Mouse (Mus musculus) liver, embryonic 13.5 days (tissue): ENCODE data around the gene Pigt. TPM values are rescaled to one million over a fixed set of nuclear protein-coding genes. Genes with fewer than 3 reads are reported as not detected.

ENCODE experiments used
- ATAC-seq: fragments of 200-750 bp; cut with Nextera tagmentation; 2 replicates; pipeline ENCODE4 v1.8.0; 2017; ENCODE audit warnings: low read depth, mild to moderate bottlenecking, moderate number of reproducible peaks, moderate library complexity
- DNase-seq: peaks from one replicate; pipeline ENCODE4 v3.0.0; 2022
- H3K27ac ChIP-seq: fragments of 300-500 bp; sonication (generic); 2 replicates; pipeline ENCODE4 v1.5.1; 2015; ENCODE audit warnings: moderate library complexity, mild to moderate bottlenecking, inconsistent platforms
- H3K27me3 ChIP-seq: fragments of 300-500 bp; sonication (generic); 2 replicates; pipeline ENCODE4 v1.6.1; 2015; ENCODE audit warnings: mild to moderate bottlenecking, inconsistent platforms
- H3K36me3 ChIP-seq: fragments of 300-500 bp; sonication (generic); 2 replicates; pipeline ENCODE4 v1.6.1; 2015; ENCODE audit warnings: mild to moderate bottlenecking, inconsistent platforms
- H3K4me1 ChIP-seq: fragments of 300-500 bp; sonication (generic); replicated peaks from 2 replicates; pipeline ENCODE4 v1.6.1; 2015; ENCODE audit warnings: inconsistent platforms
- H3K4me2 ChIP-seq: fragments of 300-500 bp; sonication (generic); 2 replicates; pipeline ENCODE4 v1.6.1; 2015; ENCODE audit warnings: inconsistent platforms, mild to moderate bottlenecking, moderate library complexity
- H3K4me3 ChIP-seq: fragments of 300-500 bp; sonication (generic); replicated peaks from 2 replicates; pipeline ENCODE4 v1.5.1; 2015; ENCODE audit warnings: mild to moderate bottlenecking, inconsistent platforms
- H3K9ac ChIP-seq: fragments of 300-500 bp; sonication (generic); 2 replicates; pipeline ENCODE4 v1.6.1; 2015; ENCODE audit warnings: mild to moderate bottlenecking, inconsistent platforms
- H3K9me3 ChIP-seq: fragments of 300-500 bp; sonication (generic); replicated peaks from 2 replicates; pipeline ENCODE4 v1.6.1; 2016; ENCODE audit warnings: inconsistent platforms
- WGBS: fragments of 180-500 bp; shearing (Covaris S2); methylation state at CpG from one replicate; pipeline ENCODE4 v1.1.7; 2015; ENCODE audit not compliant: insufficient replicate concordance; 5-methylcytosine and 5-hydroxymethylcytosine counted together
- polyA plus RNA-seq: library from polyadenylated mRNA; unstranded; fragments of >200 nt; fragmentation: Nextera tagmentation; extraction: Ambion mirVana; gene quantifications from 2 replicates; pipeline ENCODE4 v1.2.1, GENCODE M21; 2015

Gene Pigt
- polyA plus RNA-seq, 1 experiment from 2014 or later, result 22.3 TPM

GRCm38 (mm10) chr2:164456864-164457300 lies 40.4 kb upstream of the Pigt start, which contains the start of gene Sys1:
TSS of gene Sys1 (plus strand) at chr2:164456964.
- H3K9me3 ChIP-seq, result no peaks in the 10 kb centered on the region
- H3K9ac ChIP-seq, result no peak within 1 kb of the TSS
- H3K4me1 ChIP-seq, result peaks cover 28% of the 10 kb centered on the region
- H3K4me2 ChIP-seq, result peak within 1 kb of the TSS; percentile 29
- H3K27ac ChIP-seq, result peak within 1 kb of the TSS; percentile 63
- H3K27me3 ChIP-seq, result 0 out of 2 replicates have a peak, but pooled peaks cover 3% of the 10 kb centered on the region
- no peak for ATAC-seq
- DNase-seq, result no peak
- no peaks in the 10 kb centered on the region for H3K36me3 ChIP-seq
- no peak within 1 kb of the TSS for H3K4me3 ChIP-seq
- WGBS, result 7% methylated on average over 7 of the region's 7 CpGs

- H3K9ac ChIP-seq, result no peak overlapping the region
- no peaks in the 10 kb centered on the region for H3K9me3 ChIP-seq
- no peak overlapping the region for H3K4me3 ChIP-seq
- H3K4me2 ChIP-seq, result no peak overlapping the region
- H3K36me3 ChIP-seq, result 0 out of 2 replicates have a peak, but pooled peaks cover under 1% of the 10 kb centered on the region
- no peak for DNase-seq
- H3K27me3 ChIP-seq, result no peaks in the 10 kb centered on the region
- 48% methylated on average over 7 of the region's 7 CpGs for WGBS
- H3K27ac ChIP-seq, result peak overlapping the region; percentile 63
- H3K4me1 ChIP-seq, result peaks cover 39% of the 10 kb centered on the region
- no peak for ATAC-seq
Observed at GRCm38 (mm10) chr2:164457942-164458341, 39.4 kb upstream of the Pigt start.

- WGBS, result 44% methylated on average over 8 of the region's 8 CpGs
- peaks cover 6% of the 10 kb centered on the region for H3K36me3 ChIP-seq
- H3K9ac ChIP-seq, result no peak overlapping the region
- DNase-seq (no peak), ATAC-seq (no peak)
- H3K4me3 ChIP-seq, result no peak overlapping the region
- H3K4me2 ChIP-seq, result no peak overlapping the region
- H3K9me3 ChIP-seq, result no peaks in the 10 kb centered on the region
- no peaks in the 10 kb centered on the region for H3K27me3 ChIP-seq
- H3K27ac ChIP-seq, result peak overlapping the region; percentile 58
- peaks cover 43% of the 10 kb centered on the region for H3K4me1 ChIP-seq
Observed at GRCm38 (mm10) chr2:164458535-164458934, 38.8 kb upstream of the Pigt start.

GRCm38 (mm10) chr2:164460745-164461551 lies 36.4 kb upstream of the Pigt start, which contains the start of gene Gm20458:
TSS of gene Gm20458 (plus strand) at chr2:164460967.
- Histone ChIP-seq H3K9ac (peak within 1 kb of the TSS; percentile 84), H3K9me3 (no peaks in the 10 kb centered on the region), H3K27me3 (no peaks in the 10 kb centered on the region), H3K27ac (peak within 1 kb of the TSS; percentile 72), H3K4me2 (peak within 1 kb of the TSS; percentile 91), H3K4me3 (peak within 1 kb of the TSS; percentile 91), H3K4me1 (peaks cover 42% of the 10 kb centered on the region), H3K36me3 (peaks cover 23% of the 10 kb centered on the region)
- under 1% methylated on average over 75 of the region's 79 CpGs for WGBS
- ATAC-seq, result peak; percentile 98
- DNase-seq, result peak; percentile 93

- DNase-seq, result no peak
- Histone ChIP-seq H3K9ac (no peak overlapping the region), H3K9me3 (no peaks in the 10 kb centered on the region), H3K27ac (no peak overlapping the region), H3K4me2 (no peak overlapping the region), H3K27me3 (no peaks in the 10 kb centered on the region), H3K4me1 (peaks cover 44% of the 10 kb centered on the region), H3K36me3 (peaks cover 26% of the 10 kb centered on the region), H3K4me3 (no peak overlapping the region)
- no peak for ATAC-seq
Observed at GRCm38 (mm10) chr2:164465161-164465560, 32.2 kb upstream of the Pigt start.

- Histone ChIP-seq H3K9ac (no peak overlapping the region), H3K27me3 (no peaks in the 10 kb centered on the region), H3K36me3 (peaks cover 26% of the 10 kb centered on the region), H3K27ac (no peak overlapping the region), H3K4me2 (no peak overlapping the region), H3K4me1 (peaks cover 41% of the 10 kb centered on the region), H3K4me3 (no peak overlapping the region), H3K9me3 (no peaks in the 10 kb centered on the region)
- WGBS, result 52% methylated on average over 5 of the region's 5 CpGs
- DNase-seq (no peak), ATAC-seq (peak; percentile 76)
Observed at GRCm38 (mm10) chr2:164466787-164467186, 30.5 kb upstream of the Pigt start.

DNA sequence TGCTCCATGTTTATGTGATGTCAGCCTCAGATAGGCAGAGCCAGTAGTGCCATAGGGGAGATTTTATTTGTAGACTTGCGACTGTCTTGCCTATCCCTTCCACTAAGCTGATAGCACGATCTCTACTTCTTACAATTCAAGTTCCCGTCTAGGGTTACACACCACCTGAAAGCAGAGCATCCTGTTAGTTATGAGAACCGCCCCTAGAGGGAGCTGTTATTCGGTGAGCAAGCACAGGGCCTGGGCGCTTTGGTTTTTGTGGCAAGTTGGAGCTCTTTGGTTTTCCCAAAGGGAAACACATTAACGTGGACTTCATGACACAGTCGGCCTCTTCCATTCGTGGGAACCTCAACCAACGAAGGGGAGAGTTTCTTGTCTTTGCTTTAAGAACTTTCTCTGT lies 27.1 kb upstream of the Pigt start:
- H3K27me3 ChIP-seq, result no peaks in the 10 kb centered on the region
- WGBS, result 19% methylated on average over 10 of the region's 10 CpGs
- ATAC-seq (no peak), DNase-seq (no peak)
- peaks cover 3% of the 10 kb centered on the region; the same call in 1 of the 2 replicates for H3K36me3 ChIP-seq
- no peak overlapping the region for H3K27ac ChIP-seq
- H3K9me3 ChIP-seq, result no peaks in the 10 kb centered on the region
- peaks cover 19% of the 10 kb centered on the region for H3K4me1 ChIP-seq
- no peak overlapping the region for H3K4me2 ChIP-seq
- no peak overlapping the region for H3K4me3 ChIP-seq
- no peak overlapping the region for H3K9ac ChIP-seq

GRCm38 (mm10) chr2:164473624-164474023 lies 23.7 kb upstream of the Pigt start, which contains the start of gene Trp53tg5:
TSS of gene Trp53tg5 (minus strand) at chr2:164473724.
- WGBS, result 74% methylated on average over 6 of the region's 6 CpGs

GRCm38 (mm10) chr2:164485681-164486257 lies 11.6 kb upstream of the Pigt start, which contains the start of gene Dbndd2:
TSS of gene Dbndd2 (plus strand) at chr2:164486106.
- no peaks in the 10 kb centered on the region for H3K9me3 ChIP-seq
- H3K27ac ChIP-seq, result no peak within 1 kb of the TSS
- peaks cover 57% of the 10 kb centered on the region for H3K27me3 ChIP-seq
- H3K4me2 ChIP-seq, result peak within 1 kb of the TSS; percentile 71
- peak within 1 kb of the TSS; percentile 59 for H3K9ac ChIP-seq
- peak within 1 kb of the TSS; percentile 61 for H3K4me3 ChIP-seq
- DNase-seq (no peak), ATAC-seq (peak; percentile 50; the same call in 1 of the 2 replicates)
- WGBS, result 4% methylated on average over 26 of the region's 26 CpGs
- H3K36me3 ChIP-seq, result peaks cover 5% of the 10 kb centered on the region; the same call in 1 of the 2 replicates
- H3K4me1 ChIP-seq, result 0 out of 2 replicates have a peak, but pooled peaks cover 10% of the 10 kb centered on the region

More at GRCm38 (mm10) chr2:164473624-164474023, 23.7 kb upstream of the Pigt start, which contains the start of gene Trp53tg5:
- H3K4me1 ChIP-seq, result no peaks in the 10 kb centered on the region
- H3K9me3 ChIP-seq, result no peaks in the 10 kb centered on the region
- no peak for ATAC-seq
- DNase-seq, result no peak
- H3K9ac ChIP-seq, result no peak within 1 kb of the TSS
- H3K27me3 ChIP-seq, result no peaks in the 10 kb centered on the region
- no peak within 1 kb of the TSS for H3K4me3 ChIP-seq
- no peaks in the 10 kb centered on the region for H3K36me3 ChIP-seq
- H3K4me2 ChIP-seq, result no peak within 1 kb of the TSS
- H3K27ac ChIP-seq, result no peak within 1 kb of the TSS

DNA sequence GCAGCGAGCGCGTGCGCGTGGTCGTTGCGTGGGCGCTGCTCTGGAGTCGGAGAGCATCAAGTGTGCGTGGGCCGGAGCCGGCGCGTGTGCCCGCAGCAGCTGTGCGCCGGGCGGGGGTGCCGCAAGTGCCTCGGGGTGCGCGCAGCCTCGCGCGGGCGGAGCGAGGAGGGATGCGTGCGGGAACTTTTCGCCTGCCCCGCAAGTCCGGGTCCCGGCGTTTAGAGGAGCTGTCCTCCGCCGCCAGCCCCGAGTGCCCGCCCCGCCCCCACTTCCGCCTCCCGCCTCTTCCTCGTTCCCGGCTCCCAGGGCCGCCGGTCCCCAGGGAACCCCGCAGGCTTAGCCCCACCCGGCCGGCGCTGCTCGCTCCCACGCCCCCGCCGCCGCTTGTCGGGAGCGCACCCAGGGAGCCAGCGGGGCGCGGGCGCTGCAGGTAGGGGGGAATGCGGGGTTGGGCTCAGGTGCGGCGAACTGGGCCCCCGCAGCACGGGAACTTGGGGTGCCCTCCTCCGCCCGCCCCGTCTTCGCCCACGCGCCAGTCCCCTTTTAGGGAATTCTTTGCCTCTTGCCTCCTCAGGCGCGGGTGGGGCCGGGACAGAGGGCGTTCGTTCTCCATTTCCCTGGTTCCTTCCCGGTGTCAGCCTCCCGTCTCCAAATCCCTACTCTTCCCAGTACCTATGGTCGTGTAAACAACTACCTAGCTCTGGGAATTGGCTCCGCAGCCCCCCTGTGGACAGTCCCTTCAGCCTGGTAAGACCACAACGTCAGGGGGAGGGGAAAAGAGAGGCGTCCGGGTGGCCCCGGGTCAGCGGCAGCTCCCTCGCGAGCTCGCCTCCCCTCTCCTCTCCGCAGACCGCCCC lies 10.8 kb upstream of the Pigt start:
- ATAC-seq (peak; percentile 41; the same call in 1 of the 2 replicates), DNase-seq (no peak)
- 1% methylated on average over 86 of the region's 90 CpGs for WGBS
- Histone ChIP-seq H3K9ac (peak overlapping the region; percentile 59), H3K4me3 (peak overlapping the region; percentile 61), H3K4me2 (peak overlapping the region; percentile 71), H3K9me3 (no peaks in the 10 kb centered on the region), H3K27me3 (peaks cover 57% of the 10 kb centered on the region), H3K36me3 (peaks cover 5% of the 10 kb centered on the region; the same call in 1 of the 2 replicates), H3K4me1 (0 out of 2 replicates have a peak, but pooled peaks cover 10% of the 10 kb centered on the region), H3K27ac (no peak overlapping the region)
